Mouse (Mus musculus) common myeloid progenitor, adult 5-6 weeks (primary cell): ENCODE data around the gene Krtap9-5. TPM values are rescaled to one million over a fixed set of nuclear protein-coding genes. Genes with fewer than 3 reads are reported as not detected.

Source experiments
- ATAC-seq: replicated peaks from 2 replicates; pipeline ENCODE4 v1.8.0; 2016; ENCODE audit warnings: low read depth, mild to moderate bottlenecking, moderate TSS enrichment, inconsistent platforms; ENCODE audit not compliant: poor library complexity, severe bottlenecking
- total RNA-seq: library from RNA; stranded (forward); fragments of 200-1000, 187-1606 nt; gene quantifications from 2 replicates; pipeline ENCODE4 v1.2.3, GENCODE M21; 2017

Krtap9-5 gene
- total RNA-seq: not detected in 2 replicates

DNA sequence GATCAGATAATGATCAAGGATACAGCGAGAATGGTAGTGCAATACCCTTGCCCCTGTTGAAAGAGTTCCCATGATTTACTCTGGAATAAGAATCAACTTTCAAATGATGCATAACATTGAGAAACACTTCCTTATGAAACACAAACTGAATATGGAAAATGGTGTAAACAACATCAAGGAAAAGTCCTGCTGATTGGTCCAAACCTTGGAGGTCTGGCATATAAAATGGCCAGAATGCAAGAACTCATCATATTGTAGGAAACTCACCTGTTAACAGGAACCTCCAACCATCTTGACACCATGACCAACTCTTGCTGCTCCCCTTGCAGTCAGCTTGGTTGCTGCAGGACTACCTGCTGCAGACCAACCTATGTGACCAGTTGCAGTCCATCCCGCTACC lies at the start of gene Krtap9-5:
Gene Krtap9-5, plus strand, starts transcription at position 301 of the 400 bp plus-strand sequence.
- ATAC-seq: no peak

DNA sequence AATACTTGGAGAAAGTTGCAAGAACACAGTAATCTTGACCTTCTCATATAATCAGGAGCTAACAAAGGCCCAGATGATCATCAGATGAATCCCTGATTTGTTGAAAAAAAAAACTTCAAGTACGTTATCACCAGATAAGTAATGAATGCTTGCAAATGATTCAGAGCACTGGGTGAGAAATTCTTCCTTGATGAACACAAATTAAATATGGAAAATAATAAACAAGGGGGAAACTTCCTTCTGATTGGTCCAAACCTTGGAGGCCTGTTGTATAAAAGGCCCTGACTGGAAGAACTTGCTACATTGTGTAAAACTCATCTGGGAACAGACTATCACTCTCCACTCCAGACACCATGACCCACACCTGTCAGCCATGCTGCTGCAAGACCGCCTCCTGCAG lies 40.7 kb upstream of the Krtap9-5 start, which contains the start of gene Krtap31-1:
Gene Krtap31-1, plus strand, starts transcription at position 301 of the 400 bp plus-strand sequence.
- no peak for ATAC-seq

DNA sequence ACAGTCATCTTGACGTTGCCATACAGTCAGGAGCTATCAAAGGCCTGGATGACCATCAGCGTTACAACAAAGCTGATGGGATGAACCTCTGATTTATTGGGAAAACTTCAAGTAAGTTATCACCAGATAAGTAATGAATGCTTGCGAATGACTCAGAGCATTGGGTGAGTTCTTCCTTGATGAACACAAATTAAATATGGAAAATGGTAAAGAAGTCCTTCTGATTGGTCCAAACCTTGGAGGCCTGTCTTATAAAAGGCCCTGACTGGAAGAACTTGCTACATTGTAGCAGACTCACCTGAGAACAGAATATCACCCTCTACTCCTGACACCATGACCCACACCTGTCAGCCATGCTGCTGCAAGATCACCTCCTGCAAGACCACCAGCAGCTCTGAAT lies 33.8 kb upstream of the Krtap9-5 start, which contains the start of gene Gm11565:
Gene Gm11565, plus strand, starts transcription at position 301 of the 400 bp plus-strand sequence.
- ATAC-seq: no peak

DNA sequence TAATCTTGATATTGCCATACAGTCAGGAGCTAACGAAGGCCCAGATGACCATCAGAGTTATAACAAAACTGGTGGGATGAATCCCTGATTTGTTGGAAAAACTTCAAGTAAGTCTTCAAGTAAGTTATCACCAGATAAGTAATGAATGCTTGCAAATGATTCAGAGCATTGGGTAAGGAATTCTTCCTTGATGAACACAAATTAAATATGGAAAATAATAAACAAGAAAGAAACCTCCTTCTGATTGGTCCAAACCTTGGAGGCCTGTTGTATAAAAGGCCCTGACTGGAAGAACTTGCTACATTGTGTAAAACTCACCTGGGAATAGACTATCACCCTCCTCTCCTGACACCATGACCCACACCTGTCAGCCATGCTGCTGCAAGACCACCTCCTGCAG lies 12.3 kb upstream of the Krtap9-5 start, which contains the start of gene Krtap31-2:
Gene Krtap31-2, plus strand, starts transcription at position 301 of the 400 bp plus-strand sequence.
- ATAC-seq: no peak

DNA sequence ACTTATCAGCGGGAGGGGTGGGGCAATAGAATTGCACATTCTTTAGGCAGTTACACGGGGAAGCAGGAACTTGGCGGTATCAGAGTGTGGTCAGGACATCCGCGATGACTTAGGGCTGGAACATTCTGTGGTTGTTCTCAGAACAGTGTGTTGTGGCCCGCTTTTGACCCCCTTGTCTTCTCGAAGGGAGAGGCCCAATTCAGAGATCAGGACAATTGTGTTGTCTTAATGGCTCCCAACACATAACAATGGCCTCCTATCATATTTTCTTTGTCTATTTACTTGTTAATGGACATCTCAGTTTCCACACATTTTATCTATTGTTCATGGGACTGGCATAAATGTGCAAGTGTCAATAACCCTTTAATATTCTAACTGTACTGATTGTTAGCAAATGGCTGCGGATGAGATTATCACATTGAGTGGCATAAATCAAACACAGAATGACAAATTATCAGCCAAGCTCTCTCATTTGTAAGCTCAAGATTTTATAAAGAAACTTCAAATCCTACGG lies 10.5 kb upstream of the Krtap9-5 start:
- ATAC-seq: no peak

DNA sequence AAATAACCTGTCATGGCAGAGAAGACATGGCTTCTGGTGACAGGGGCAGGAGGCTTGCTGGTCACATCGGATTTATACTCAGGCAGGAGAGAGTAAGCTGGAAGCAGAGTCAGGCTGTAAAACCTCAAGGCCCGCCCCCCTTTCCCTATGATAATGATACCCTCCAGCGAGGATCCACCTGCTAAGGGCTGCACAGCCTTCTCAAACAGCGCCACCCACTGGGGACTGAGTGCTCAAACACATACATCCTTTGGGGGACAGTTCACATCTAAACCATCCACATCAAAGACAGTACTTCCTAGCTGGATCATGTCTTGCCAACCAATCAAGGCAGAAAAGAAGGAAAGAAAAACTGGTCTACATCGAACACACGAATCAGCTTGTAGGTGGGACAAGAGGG lies 15.9 kb downstream of the Krtap9-5 start:
- ATAC-seq: no peak

DNA sequence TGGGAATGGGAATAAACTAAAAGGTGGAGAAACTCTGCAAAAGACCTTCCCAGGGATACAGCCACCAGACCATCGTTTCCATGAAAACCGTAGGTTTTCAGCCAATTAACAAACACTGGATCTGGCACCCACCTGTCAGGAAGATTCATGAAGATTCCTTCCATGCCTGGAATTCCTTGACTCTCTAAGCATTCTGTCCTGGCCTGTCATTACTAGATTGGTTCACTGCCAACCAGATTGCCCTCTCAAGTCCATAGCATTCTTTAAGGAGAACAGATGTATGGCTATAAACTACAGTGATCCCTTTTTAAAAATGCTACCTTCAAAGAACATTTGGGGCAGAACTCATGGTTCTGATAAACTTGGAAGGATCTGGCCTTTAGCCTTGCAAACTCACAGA lies 17.7 kb downstream of the Krtap9-5 start:
- ATAC-seq: no peak

DNA sequence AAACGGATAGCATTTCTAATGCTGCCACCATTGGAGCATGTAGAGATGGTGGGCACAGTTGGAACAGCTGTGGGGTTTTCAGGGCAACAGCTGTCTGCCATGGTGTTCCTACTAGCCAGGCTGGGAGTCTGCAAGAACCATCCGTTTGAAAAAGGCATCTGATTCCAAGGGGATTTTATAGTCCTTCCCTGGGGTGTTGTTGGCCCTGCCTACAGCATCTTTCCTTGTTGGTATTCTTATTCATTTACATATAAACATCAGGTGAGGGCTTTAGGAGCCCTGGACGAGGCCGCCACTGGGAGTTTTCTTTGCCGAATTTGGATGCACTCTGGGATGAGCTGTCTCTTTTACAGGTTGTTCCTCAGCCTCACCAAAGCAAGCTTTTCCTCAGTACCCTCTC lies 30.7 kb downstream of the Krtap9-5 start, which contains the start of gene Krtap29-1:
Gene Krtap29-1, minus strand, starts transcription at position 101 of the 400 bp plus-strand sequence.
- no peak for ATAC-seq

DNA sequence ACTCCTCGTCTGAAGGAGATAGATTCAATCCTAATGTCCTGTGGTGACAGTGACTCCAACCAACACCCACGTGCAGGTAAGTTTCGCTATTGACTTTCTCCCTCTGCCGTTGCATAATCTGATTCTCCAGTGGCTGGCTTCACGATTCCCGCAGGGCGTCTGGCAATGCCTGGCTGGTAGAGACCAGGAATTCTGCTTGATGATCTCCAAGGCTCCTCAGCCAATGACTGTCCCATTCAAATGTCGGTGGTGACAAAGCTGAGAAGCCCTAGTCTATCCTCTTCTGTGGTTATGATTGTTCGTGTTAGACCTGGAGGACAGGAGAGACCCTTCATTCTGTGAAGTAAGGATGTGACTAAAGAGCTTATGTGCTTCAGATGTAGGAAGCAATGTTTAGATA lies 34.5 kb downstream of the Krtap9-5 start:
- no peak for ATAC-seq

DNA sequence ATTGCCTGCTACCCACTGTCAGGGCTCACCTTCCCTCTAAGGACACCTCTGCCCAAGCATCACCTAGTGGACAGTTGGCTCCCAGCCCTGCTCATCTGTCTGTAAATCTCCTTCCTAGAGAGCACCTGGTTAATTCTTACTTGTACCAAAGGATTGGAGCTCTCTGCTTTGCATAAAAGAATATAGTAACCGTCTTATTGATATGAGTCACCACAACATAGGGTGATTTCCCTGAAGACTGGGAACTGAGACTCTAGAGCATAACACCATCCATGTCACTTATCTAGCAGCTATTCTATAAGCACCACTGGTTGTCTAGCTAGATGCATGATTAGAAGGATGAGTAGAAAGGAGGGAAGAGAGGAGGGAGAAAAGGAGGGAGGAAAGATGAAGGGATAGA lies 35.2 kb downstream of the Krtap9-5 start:
- no peak for ATAC-seq

DNA sequence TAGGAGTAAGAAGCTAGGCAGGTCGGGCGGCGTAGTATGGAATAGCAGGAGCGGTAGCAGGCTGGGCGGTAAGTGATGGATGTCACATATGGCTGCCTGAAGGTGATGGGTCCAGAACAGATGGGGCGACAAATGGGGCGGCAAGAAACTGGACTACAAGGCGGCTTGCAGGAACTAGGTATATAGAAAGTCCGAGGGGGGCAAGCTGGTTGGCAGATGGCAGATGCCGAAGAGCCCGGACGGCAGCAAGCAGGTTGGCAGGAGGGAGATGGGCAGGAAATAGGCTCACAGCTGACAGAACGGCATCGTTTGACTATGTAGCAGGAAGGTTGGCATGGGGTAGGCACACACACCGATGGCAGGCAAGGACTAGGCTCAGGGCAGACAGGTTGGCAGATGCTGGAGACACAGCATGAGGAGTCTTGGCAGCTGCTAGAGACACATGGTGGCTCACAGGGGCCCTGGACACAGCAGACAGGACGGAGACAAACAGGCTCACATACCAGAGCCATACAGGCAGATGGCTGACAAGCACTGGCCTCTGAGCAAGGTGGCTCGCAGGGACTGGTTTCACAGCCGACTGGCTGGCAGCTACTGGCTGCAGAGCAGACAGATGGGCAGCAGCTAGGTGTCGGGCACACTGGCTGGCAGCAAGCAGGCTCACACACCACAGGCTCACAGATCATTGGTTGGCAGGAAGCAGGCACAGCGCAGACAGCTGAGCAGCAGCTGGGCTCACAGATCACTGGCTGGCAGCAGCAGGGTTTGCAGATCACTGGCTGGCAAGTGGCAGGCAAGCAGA lies 37.2 kb downstream of the Krtap9-5 start:
- ATAC-seq: no peak

DNA sequence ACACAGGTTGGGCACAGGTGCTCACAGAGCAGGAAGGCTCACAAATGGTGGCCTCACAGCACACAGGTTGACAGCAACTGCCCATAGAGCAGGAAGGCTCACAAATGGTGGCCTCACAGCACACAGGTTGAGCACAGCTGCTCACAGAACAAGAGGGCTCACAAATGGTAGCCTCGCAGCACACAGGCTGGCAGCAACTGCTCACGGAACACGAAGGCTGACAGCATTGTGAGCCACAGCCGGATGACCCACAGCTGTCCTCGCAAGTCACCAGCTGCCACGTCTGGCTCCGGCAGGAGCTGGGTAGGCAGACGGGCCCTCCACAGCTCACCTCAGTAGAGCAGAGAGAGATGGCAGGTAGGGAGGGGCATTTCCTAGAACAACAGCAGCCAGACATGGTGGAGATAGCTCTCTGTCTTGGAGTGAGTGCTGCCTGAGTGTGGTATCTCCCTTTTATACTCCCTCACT lies 37.9 kb downstream of the Krtap9-5 start, which contains the start of gene Krtap16-1:
Gene Krtap16-1, minus strand, starts transcription at position 418 of the 468 bp plus-strand sequence.
- no peak for ATAC-seq

DNA sequence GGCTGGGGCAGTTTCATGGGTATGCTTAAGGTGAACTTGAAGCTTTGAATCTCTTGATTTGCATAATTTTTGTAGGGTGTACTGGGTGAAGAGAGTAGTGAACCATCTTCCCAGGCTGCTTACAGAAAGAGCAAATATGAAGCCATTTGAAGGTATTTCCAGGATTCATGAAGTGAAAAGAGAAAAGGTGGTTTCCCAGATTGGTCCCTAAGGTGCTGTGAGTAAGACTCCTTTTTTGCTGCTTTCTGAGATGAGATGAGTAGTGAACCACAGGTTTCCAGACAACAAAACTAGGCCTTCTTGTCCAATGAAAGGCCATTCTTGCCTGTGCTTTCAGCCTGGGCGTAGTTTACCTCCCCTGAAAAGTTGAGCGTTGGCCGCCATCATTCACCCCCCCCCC lies 40.3 kb downstream of the Krtap9-5 start:
- ATAC-seq: no peak

DNA sequence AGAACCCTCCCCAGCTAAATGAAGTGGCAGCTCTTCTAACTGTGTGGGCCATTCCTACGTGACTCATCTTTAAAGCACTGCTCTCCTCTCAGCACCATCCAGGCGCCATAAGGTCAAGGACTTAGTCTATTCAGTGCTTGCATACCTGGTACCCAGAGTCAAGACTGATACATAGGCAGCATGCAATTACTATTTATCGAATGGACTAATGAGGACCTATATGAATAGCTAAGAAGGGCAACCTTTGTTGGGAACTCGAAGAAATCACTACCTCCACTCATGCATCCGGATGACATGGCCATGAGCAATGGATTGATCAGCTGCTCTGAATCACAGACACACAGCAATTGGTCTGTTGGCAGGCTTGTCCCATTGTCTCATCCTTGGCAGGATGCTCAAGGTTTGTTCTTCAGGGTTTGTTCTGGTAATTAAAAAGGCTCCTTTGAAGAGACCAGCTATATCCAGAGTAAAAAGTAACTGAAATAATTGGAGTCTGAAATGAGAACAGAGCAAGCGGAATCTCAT lies 41.7 kb downstream of the Krtap9-5 start:
- ATAC-seq: no peak

DNA sequence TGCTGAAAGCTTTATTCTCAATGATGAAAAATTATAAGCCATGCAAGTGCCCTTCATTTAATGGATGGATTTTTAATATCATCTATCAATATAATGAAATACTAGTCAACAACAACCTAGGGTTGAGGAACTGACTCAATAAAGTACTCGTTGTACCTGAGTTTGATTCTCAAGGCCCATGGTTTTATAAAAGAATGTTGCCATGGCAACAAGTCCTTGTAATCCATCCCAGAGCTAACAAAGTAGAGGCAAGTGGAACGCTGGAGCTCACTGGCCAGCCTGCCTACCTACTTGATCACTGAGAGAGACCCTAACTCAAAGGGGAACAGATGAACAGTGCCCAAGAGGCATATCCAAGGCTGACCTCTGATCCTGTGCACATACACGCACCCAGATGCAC lies 42.3 kb downstream of the Krtap9-5 start:
- ATAC-seq: no peak

DNA sequence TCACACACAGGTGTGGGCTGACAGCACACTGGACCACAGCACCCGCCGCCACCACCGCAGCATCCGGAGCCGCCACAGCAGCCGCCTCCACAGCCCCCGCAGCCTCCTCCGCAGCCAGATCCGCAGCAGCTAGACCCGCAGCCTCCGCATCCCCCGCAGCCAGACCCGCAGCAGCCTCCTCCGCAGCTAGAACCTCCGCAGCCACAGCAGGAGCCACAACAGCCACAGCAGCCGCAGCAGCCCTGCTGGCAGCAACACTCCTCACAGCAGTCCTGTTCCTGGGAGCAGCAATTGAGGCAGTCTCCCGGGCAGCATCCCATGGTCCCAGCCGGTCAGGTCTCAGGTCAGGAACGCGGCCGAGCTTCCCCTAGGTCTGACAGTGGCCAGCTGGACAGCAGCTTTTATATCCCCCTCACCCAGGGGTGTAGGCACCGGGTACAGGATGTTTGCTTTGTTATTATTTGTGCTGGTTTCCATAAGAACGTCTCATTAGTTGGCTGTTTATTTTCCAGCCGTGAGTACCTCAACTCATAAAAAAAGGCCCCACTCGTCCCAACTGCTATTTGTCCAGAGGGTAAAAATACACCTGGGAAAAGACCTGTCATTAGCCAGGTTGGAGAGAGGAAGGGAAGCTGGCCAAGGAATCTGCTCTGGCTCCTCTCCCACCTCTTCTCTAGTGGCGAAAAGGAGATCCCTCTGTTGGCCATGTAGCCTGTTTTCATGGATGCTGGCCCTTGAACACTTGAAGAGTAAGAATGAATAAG lies 45.5 kb downstream of the Krtap9-5 start, which contains the start of gene Krtap17-1:
Gene Krtap17-1, minus strand, starts transcription at position 375 of the 764 bp plus-strand sequence.
- no peak for ATAC-seq

DNA sequence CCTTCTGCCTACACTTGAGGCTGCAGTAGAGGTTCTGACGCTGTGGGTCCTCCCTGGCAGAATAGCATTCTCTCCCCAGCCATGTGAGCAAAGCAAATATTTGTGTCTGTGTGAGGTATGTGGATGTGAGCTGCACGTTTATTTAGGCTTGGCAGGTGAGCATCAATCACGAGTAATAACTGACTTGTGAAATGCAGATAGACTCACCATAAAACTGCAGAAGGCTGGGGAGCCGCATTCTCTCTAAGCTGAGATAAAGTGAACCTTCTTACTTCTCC lies 46.0 kb downstream of the Krtap9-5 start:
- ATAC-seq: no peak

DNA sequence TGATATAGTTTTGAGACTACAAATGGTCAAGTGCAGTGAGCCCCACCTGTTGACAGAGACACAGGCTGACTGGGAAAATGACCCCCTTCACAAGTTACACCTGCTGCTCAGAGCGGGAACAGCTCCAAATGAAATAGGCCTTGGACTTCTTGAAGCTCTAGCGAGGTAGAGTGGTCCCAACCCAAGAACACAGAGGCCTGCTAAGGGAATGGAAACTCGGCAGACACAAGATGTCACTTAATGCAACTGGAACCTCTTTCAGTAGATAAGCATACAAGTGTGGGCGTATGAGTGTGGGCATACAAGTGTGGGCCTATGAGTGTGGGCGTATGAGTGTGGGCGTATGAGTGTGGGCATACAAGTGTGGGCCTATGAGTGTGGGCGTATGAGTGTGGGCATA lies 50.8 kb downstream of the Krtap9-5 start:
- ATAC-seq: no peak
